Mouse (Mus musculus) gastrocnemius, adult 18-20 months (tissue): ENCODE measurements around the gene Gm7942. TPM values are rescaled to one million over a fixed set of nuclear protein-coding genes. Genes with fewer than 3 reads are reported as not detected.
"Not testable (repeated sequence)": the region's sequence is repeated elsewhere in the genome, so short reads cannot be mapped to it uniquely, and the experiment has no call there.

Source experiments
- DNase-seq: peaks from one replicate; pipeline ENCODE4 v3.0.0; 2021; ENCODE audit warnings: low spot score
- long read RNA-seq, 2 experiments: library from polyadenylated mRNA; stranded (forward); transcript quantifications; one replicate each; pipeline ENCODE4 v2.0.0; 2021
- total RNA-seq, 2 experiments: library from RNA; stranded (reverse); gene quantifications; 2 replicates each; pipeline ENCODE4 v1.2.3; 2021

Gene Gm7942
- total RNA-seq = not detected
- long read RNA-seq, experiment 1 = 0 reads
- long read RNA-seq, experiment 2 = 0 reads

DNA sequence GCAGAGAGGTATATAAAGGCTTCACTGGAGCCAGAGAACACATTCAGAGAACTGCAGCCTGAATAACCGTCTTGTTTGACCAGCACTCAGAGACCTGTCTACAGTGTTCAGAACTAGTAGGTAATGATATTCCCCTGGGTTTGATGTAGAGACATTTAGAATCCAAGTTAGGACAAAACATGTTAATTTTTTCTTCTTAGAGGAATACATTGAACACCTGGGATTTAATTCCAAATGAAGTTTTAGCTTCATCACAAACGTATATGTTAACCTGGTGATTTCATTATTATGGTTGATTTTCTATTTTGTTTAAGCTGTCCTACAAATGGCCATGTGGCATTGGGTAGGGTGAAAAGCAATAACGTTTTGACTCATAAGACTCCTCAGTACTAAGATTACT is at the start of gene Gm7942:
TSS of gene Gm7942 (plus strand) at position 301 of the 400 bp plus-strand sequence.
- DNase-seq = not testable (repeated sequence)

Other genes starting within 250 kb of the Gm7942 start
- gene Gm3183, start 241.5 kb upstream of the Gm7942 start, total RNA-seq = not detected
- not detected for gene Gm6367, start 118.3 kb upstream of the Gm7942 start, total RNA-seq
- gene Gm16513, start 75.7 kb downstream of the Gm7942 start, total RNA-seq = not detected
- not detected for gene Gm10424, start 165.8 kb downstream of the Gm7942 start, total RNA-seq
- not detected for gene Gm3259, start 199.0 kb downstream of the Gm7942 start, total RNA-seq